Mouse (Mus musculus) T-cell, adult 2 months (primary cell): ENCODE data around the gene Lrp1.
"Not testable (repeated sequence)": the region's sequence is repeated elsewhere in the genome, so short reads cannot be mapped to it uniquely, and the experiment has no call there.

ENCODE experiments used
- DNase-seq: peaks from one replicate; pipeline ENCODE4 v3.0.0; 2022; ENCODE audit warnings: low spot score

Lrp1 gene

GRCm38 (mm10) chr10:127620406-127621190, at the start of gene Lrp1:
Lrp1 (minus strand) TSS chr10:127621148.
- DNase-seq = no peak

GRCm38 (mm10) chr10:127670185-127670584, 49.2 kb upstream of the Lrp1 start:
- DNase-seq = peak; percentile 28

DNA sequence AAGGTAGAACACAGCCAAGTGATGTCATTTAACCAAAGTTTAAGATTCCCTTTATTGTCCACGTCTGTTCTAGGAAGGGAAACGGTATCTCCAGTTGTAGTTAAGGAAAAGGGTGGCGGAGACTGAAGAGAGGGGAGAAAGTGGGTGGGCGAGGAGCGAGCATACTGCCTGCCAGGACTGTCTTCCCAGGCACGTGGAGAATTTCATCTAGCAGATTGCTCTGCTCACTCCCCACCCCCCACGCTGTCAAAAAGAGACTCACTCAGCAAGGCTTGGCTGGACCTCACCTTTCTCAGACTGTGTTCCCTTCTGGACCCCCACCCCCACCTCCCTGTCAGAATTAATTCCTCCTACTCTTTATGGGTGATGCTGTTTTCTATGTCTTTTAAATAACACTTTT, 48.2 kb upstream of the Lrp1 start:
- DNase-seq = no peak

GRCm38 (mm10) chr10:127668093-127669050, 47.4 kb upstream of the Lrp1 start, which contains the start of gene Nab2:
Nab2 (minus strand) TSS chr10:127668568.
- DNase-seq = peak; percentile 84

DNA sequence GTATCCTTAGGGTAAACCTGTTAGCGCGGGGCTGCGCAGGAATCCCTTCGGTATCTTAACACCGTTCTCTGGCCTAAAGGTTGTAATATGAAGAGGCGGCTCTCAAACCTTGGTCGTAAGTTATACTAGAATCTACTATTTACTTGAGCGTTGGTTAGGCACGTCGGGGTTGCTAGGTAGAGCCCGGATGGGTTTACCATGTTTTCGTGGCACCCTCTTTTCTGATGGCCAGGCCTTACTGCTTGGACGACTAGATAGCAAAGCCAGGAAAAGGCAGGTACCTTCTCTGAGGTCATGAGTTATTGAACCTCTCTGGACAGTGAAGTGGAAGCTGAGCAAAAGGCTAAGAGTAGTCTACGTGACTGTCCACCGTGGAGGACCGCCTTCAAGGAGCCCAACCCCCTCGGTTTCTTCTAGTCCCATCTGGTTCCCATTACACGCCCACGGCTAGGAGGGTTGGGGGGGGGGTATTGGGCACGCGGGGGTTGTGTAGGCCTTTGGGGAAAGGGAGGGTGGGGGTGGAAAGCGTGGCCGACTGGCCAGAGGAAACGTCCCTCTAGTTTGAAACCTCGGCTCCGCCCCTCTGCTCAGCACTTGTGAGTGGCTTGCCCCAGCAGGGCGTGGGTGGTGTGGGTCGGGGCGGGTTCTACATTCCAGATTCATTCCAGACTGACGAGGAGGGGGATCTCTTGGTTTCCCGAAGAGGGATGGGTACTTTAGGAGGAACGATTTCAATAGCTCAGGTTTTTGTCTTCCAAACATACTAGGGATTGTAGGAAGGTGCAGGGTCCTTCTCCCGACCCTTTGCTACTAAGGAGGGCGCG, 46.5 kb upstream of the Lrp1 start:
- peak; percentile 60 for DNase-seq

- DNase-seq = peak; percentile 65
Measured at GRCm38 (mm10) chr10:127666501-127667268, 45.7 kb upstream of the Lrp1 start, which contains the start of gene Nemp1. Nemp1 (plus strand) TSS chr10:127666901.

DNA sequence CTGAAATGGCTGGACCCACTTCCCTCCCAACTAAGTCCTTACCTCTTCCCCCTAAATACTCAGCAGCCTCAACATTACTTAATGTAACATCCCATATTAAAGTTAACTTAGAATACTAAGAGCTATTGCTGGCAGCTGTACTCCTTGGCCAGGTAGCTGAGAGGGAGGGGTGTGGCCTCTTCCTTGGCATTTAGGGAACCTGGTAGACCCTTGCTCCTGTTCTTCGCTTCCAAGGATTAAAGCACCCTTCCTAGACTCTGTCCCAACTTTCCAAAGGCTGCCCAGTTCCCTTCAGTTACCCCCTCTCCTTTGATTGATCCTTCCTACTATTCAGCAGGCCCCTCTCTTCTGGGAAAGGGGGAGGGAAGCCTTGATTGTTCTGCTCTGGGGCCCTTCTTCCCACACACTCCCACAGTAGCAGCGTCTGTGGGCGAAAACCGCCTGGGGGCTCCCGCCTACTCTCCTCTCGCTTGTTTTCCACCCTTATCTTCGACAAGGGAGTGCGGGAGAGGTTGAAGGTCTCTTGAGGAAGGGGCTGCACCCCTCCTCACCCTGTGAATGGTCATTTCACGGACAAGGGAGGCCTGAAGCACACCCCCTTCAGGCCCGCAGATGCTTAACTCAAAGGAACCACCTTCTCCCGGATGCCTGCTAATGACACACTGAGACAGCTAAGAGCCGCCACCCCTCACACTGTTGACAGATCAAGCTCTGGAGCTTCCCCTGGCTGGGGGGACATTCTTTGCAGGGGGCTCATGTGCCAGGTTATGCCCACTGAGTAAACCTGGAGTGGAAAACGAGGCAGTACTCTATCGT, 44.6 kb upstream of the Lrp1 start:
- DNase-seq = peak; percentile 44

- no peak for DNase-seq
Measured at GRCm38 (mm10) chr10:127664891-127665290, 43.9 kb upstream of the Lrp1 start.

GRCm38 (mm10) chr10:127664166-127664565, 43.2 kb upstream of the Lrp1 start:
- DNase-seq = no peak

DNA sequence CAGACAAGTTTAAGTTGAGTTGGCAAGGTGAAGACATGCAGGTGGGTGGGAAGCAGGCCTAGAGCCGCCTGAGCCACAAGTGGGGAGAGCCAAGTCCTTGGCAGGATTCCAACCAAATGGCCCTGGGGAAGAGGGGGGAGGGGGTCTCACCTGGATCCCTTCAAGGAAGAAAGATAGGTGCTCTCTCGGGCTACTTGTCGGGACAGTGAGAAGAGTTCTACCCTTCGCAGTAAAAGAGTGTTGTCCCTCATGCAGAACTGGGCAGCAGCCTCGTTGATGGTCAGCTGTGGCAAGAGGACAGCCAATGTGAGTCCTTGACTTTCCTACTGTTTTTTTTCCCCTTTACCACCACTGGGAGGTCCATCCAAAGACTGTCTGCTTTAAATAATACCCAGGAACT, 42.6 kb upstream of the Lrp1 start:
- no peak for DNase-seq

DNA sequence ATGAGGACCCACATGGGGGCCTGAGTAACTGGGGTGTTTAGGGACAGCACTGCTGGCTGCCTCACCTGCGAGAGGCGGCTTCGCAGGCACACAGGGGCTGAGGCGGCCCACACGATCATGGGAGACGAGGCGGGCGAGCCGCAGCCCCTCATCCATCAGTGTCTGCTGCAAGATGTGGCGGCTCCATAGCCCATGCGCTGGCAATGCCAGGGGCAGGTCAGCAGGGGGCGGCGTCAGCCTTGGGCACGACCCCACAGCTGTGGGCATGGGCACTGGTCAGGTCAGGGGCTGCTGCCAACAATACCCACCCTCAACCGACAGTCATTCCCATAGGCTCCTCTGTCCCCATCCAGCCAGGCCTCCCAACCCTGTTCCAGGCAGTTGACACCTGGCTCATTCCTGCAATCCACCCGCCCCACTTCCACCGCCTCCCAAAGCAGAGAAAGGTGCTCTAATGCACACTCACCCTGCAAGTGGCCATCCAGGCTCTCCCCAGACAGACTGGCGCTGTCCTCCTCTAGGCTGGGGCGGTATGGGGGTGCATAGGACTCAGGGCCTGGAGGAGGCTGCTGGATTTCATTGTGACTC, 41.8 kb upstream of the Lrp1 start:
- peak; percentile 39 for DNase-seq

- DNase-seq = peak; percentile 66
Measured at GRCm38 (mm10) chr10:127661915-127662663, 41.1 kb upstream of the Lrp1 start.

DNA sequence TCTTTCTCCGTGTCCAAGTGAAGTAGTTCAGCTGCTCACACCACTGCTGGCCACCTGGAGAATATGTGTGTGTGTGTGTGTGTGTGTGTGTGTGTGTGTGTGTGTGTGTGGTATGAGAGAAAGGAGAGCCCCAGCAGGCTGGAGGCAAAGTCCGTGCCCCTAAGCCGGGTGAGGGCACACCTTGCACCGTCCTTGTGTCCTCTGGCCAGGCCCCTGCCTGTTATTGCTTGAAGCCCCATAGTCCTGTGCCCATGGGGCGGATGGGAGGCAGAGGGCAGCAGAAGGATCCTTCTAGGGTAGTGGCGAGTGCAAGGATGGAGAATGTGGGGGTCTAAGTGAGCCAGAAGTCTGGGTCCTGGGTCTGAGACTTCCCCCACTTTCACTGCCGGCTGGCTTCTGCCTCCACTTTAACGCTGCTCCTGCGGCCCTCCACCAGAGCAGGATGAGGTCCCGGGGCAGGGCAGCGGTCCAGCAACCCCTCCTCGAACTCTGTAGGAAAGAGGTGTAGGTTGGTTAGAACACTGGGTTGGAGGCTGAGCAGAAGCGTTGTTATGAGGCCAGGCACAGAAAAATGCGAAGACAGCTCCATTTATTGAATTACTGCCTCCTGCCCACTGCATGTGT, 40.5 kb upstream of the Lrp1 start:
- no peak for DNase-seq

DNA sequence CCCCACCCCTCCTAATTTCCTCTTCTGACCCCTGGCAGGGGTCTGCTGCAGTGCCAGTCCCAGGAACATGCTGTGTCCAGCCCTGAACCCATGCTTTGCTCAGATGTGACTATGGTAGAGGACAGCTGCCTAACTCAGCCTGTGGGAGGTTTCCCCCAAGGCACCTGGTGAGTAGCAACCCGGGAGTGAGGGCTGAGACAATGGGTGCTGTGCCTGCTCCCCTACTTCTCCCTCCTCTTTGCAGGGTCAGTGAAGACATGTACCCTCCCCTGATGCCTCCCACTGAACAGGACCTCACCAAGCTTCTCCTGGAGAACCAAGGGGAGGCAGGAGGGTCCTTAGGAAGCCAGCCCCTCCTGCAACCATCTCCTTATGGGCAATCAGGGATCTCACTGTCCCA, 38.6 kb upstream of the Lrp1 start:
- DNase-seq = no peak

DNA sequence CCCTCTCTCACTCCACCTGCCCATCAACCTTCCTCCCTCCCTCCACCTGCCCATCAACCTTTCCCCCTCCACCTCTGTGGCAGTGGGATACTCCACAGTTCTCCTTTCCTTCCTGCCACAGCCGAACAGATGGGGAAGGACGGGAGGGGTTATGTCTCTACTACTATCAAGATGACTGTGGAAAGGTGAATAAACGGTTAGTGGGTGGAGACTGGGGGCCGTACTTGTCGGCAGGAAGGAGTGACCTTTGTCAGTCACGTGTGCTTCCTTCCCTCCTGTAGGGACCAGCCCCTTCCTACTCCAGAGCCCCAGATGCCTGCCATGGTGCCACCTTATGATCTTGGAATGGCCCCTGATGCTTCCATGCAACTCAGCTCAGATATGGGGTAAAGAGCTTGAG, 37.1 kb upstream of the Lrp1 start:
- no peak for DNase-seq

DNA sequence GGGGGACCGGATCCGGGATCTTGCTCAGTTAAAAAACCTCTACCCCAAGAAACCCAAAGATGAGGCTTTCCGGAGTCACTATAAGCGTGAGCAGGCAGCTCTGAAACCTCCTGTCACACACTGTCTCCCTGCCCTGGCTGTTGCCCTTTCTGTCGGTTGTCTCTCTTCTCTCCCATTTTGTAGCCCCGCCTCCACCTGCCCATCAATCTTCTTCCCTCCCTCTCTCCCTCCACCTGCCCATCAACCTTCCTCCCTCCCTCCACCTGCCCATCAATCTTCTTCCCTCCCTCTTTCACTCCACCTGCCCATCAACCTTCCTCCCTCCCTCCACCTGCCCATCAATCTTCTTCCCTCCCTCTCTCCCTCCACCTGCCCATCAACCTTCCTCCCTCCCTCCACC, 36.7 kb upstream of the Lrp1 start:
- not testable (repeated sequence) for DNase-seq

- no peak for DNase-seq
Measured at GRCm38 (mm10) chr10:127654970-127655579, 34.1 kb upstream of the Lrp1 start.
